21 mouse cellular contexts compared by ENCODE assay signal in genomic region chr7:136180996-136181395, GRCm38 (mm10).
DNase-seq lines count a peak whose midpoint lies in the region; ATAC-seq and TF ChIP-seq lines count a peak whose summit lies in the region.
"Had no signal": no experiment of that assay in that cellular context is flagged by ENCODE, and none has a peak within 500 bp of the region (broad histone marks: within the 10 kb centered on the region; RNA-seq: fewer than 3 reads in every experiment).

No protein-coding gene starts in this region.

- no peaks in the 10 kb centered on the region for H3K36me3 ChIP-seq in hindbrain, embryonic 12.5 days
- no peaks in the 10 kb centered on the region for H3K36me3 ChIP-seq in hindbrain, embryonic 11.5 days (ENCODE audit: control insufficient read depth, insufficient read depth, low read length)
- no peaks in the 10 kb centered on the region for H3K36me3 ChIP-seq in midbrain, embryonic 16.5 days (ENCODE audit: control insufficient read depth, insufficient read depth, low read length)
- H3K36me3 ChIP-seq: embryonic facial prominence, embryonic 12.5 days; limb, embryonic 10.5 days had no signal

- peaks cover 7% of the 10 kb centered on the region; the same call in 1 of the 2 replicates for H3K4me1 ChIP-seq in hindbrain, embryonic 12.5 days
- H3K4me1 ChIP-seq in hindbrain, embryonic 11.5 days (replicated peaks; ENCODE audit: control insufficient read depth, insufficient read depth, low read length): no peaks in the 10 kb centered on the region
- peaks cover 7% of the 10 kb centered on the region for H3K4me1 ChIP-seq in midbrain, embryonic 16.5 days (ENCODE audit: control insufficient read depth, insufficient read depth, low read length)
- H3K4me1 ChIP-seq: limb, embryonic 10.5 days had no signal

- 0 out of 2 replicates have a peak overlapping the region, but pooled peaks have one; percentile 9 for H3K4me2 ChIP-seq in hindbrain, embryonic 12.5 days (replicated peaks)
- no peak overlapping the region for H3K4me2 ChIP-seq in hindbrain, embryonic 11.5 days (replicated peaks; ENCODE audit: low read depth, low read length)
- peak overlapping the region; percentile 44 for H3K4me2 ChIP-seq in midbrain, embryonic 16.5 days (ENCODE audit: low read length)
- H3K4me2 ChIP-seq: embryonic facial prominence, embryonic 12.5 days; heart, embryonic 11.5 days had no signal

- H3K4me3 ChIP-seq in hindbrain, embryonic 12.5 days: no peak overlapping the region
- H3K4me3 ChIP-seq in hindbrain, embryonic 11.5 days (ENCODE audit: low read depth, low read length): no peak overlapping the region
- H3K4me3 ChIP-seq in midbrain, embryonic 16.5 days (ENCODE audit: low read depth, low read length): no peak overlapping the region
- H3K4me3 ChIP-seq: embryonic facial prominence, embryonic 12.5 days; limb, embryonic 10.5 days had no signal

- ATAC-seq in hindbrain, embryonic 12.5 days (ENCODE audit: low FRiP score): no peak
- ATAC-seq in hindbrain, embryonic 11.5 days (ENCODE audit: low FRiP score): no peak
- no peak for ATAC-seq in midbrain, embryonic 16.5 days
- ATAC-seq: inflammation-experienced regulatory T-cells, adult 6 months; liver, postnatal 0 days had no signal

- no peak for DNase-seq in hindbrain, embryonic 11.5 days (ENCODE audit: low spot score)
- peak; percentile 51 for DNase-seq in brain, embryonic 14.5 days (ENCODE audit: low read depth)
- DNase-seq in gonadal fat pad, adult 2 months (ENCODE audit: low read depth): peak; percentile 5
- DNase-seq in left cerebral cortex, postnatal 4 days: no peak
- no peak for DNase-seq in left cerebral cortex, postnatal 36 days (ENCODE audit: low spot score in 2 of 2)
- DNase-seq: B cell, adult 2 months; cerebellum, adult 8-10 months; gastrocnemius, postnatal 14 days; heart, postnatal 10 days; kidney, adult 2 months; kidney, postnatal 25 days; liver, postnatal 0 days; lung, postnatal 10 days; right cerebral cortex, postnatal 14 days; spleen, adult 18-20 months had no signal

- no peak for TF ChIP-seq POLR2A in brain, embryonic 14.5 days (IDR thresholded peaks at IDR 0.05; ENCODE audit: borderline replicate concordance, extremely low read depth, insufficient read depth, insufficient read length, poor library complexity, severe bottlenecking)

- no peak for TF ChIP-seq CTCF in brain, embryonic 14.5 days (IDR thresholded peaks at IDR 0.05; ENCODE audit: borderline replicate concordance, extremely low read depth, insufficient read depth, insufficient read length)

- no peak overlapping the region for H3K27ac ChIP-seq in hindbrain, embryonic 12.5 days
- no peak overlapping the region for H3K27ac ChIP-seq in hindbrain, embryonic 11.5 days (ENCODE audit: low read depth, low read length)
- peak overlapping the region; percentile 68 for H3K27ac ChIP-seq in midbrain, embryonic 16.5 days (ENCODE audit: low read length)
- H3K27ac ChIP-seq: embryonic facial prominence, embryonic 12.5 days; limb, embryonic 10.5 days had no signal

- no peaks in the 10 kb centered on the region; the same call in 1 of the 2 replicates for H3K9me3 ChIP-seq in hindbrain, embryonic 12.5 days (replicated peaks)
- H3K9me3 ChIP-seq in hindbrain, embryonic 11.5 days (ENCODE audit: control insufficient read depth, low read length): no peaks in the 10 kb centered on the region
- H3K9me3 ChIP-seq in midbrain, embryonic 16.5 days (replicated peaks; ENCODE audit: control insufficient read depth, low read length, poor library complexity, severe bottlenecking): peaks cover 2% of the 10 kb centered on the region; the same call in 1 of the 2 replicates
- H3K9me3 ChIP-seq: embryonic facial prominence, embryonic 12.5 days; limb, embryonic 10.5 days had no signal

- H3K9ac ChIP-seq in hindbrain, embryonic 12.5 days: no peak overlapping the region
- H3K9ac ChIP-seq in hindbrain, embryonic 11.5 days (ENCODE audit: low read depth, low read length): no peak overlapping the region
- H3K9ac ChIP-seq in midbrain, embryonic 16.5 days (ENCODE audit: low read depth, low read length): peak overlapping the region; percentile 31; the same call in 1 of the 2 replicates
- H3K9ac ChIP-seq: embryonic facial prominence, embryonic 12.5 days; liver, postnatal 0 days had no signal

- intact Hi-C loops in left cerebral cortex, postnatal 4 days (cut with DNase I): no loop called here
- intact Hi-C loops in left cerebral cortex, postnatal 36 days (cut with DNase I): no loop called here

- no peaks in the 10 kb centered on the region for H3K27me3 ChIP-seq in hindbrain, embryonic 12.5 days
- no peaks in the 10 kb centered on the region for H3K27me3 ChIP-seq in hindbrain, embryonic 11.5 days (ENCODE audit: control insufficient read depth, insufficient read depth, low read length)
- H3K27me3 ChIP-seq in midbrain, embryonic 16.5 days (ENCODE audit: control insufficient read depth, insufficient read depth, low read depth, low read length): no peaks in the 10 kb centered on the region
- H3K27me3 ChIP-seq: embryonic facial prominence, embryonic 12.5 days had no signal

- WGBS in hindbrain, embryonic 12.5 days: 40% methylated on average over 6 of the region's 6 CpGs
- WGBS in hindbrain, embryonic 11.5 days: 49% methylated on average over 6 of the region's 6 CpGs
- 14% methylated on average over 6 of the region's 6 CpGs for WGBS in midbrain, embryonic 16.5 days

Comparison
In these comparisons a context has a peak if more than half of its experiments do, and no peak if none do; other contexts are left out.
1. DNase-seq: peak in brain, embryonic 14.5 days (single experiment) and gonadal fat pad, adult 2 months (single experiment); none in hindbrain, embryonic 11.5 days (single experiment), left cerebral cortex, postnatal 4 days (single experiment) and left cerebral cortex, postnatal 36 days (0 of 2).